Mouse (Mus musculus): ENCODE results near the gene Arl2bp. TPM values are rescaled to one million over a fixed set of nuclear protein-coding genes. Genes with fewer than 3 reads are reported as not detected.

The Arl2bp gene
- polyA plus RNA-seq (2016; fragmentation: Nextera tagmentation; extraction: Ambion mirVana), result 225 and 236 TPM in 2 replicates

DNA sequence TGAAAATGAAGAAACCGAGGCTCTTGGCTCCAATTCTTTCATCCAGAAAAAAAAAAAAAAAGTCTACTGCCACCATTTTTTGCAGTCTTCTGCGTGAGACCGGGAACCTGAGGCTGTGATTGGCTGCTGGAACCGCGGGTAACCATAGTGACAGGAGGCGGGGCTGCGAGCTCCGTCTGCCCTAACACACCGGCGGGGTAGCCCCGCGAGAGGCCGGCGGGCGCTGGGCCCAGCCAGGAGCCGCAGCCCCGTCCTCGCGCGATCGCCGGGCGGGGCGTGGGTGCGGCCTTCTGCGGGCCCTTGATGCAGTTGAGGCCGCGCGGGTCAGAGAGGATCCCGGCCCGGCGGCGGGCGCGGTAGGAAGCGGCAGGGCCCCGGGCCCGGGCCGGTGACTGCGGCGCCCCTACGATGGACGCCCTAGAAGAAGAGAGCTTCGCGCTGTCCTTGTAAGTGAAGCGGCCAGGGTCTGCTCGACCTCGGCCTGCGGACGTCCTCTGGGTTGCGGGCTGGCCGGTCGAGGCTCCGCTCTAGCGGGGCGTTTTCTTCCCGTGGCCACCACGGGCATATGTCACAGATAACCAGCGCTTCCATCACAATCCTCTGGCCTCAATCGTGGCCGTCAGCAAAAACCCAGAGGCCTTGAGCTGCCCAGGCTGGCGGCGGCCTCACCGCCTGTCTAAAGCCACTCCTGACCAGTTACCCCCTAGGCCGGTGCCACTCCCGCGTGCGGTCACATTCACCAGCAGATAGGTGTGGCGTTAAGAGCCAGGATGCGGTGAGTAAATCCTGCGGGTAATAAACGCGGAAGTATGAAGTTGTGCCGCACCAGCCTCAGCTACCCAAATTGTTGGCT, at the start of gene Arl2bp:
Gene Arl2bp, plus strand, starts transcription at position 145 of the 853 bp plus-strand sequence.
- H3K4me3 ChIP-seq, result peak within 1 kb of the TSS; percentile 90
- H3K27ac ChIP-seq, result peak within 1 kb of the TSS; percentile 80
- H3K36me3 ChIP-seq, result peaks cover 25% of the 10 kb centered on the region
- WGBS, result under 1% methylated on average over 74 of the region's 74 CpGs
- H3K4me2 ChIP-seq (replicated peaks), result peak within 1 kb of the TSS; percentile 67
- no peaks in the 10 kb centered on the region for H3K9me3 ChIP-seq
- H3K9ac ChIP-seq, result peak within 1 kb of the TSS; percentile 95
- no peaks in the 10 kb centered on the region for H3K27me3 ChIP-seq (replicated peaks)
- ATAC-seq (ENCODE audit: low FRiP score, low read depth), result peak; percentile 98
- H3K4me1 ChIP-seq, result peaks cover 14% of the 10 kb centered on the region

- H3K4me1 ChIP-seq, result no peaks in the 10 kb centered on the region
- no peak overlapping the region for H3K9ac ChIP-seq
- H3K4me3 ChIP-seq, result no peak overlapping the region
- H3K36me3 ChIP-seq, result peaks cover 17% of the 10 kb centered on the region
- 89% methylated on average over 1 of the region's 1 CpGs for WGBS
- H3K27ac ChIP-seq, result no peak overlapping the region
- no peaks in the 10 kb centered on the region for H3K9me3 ChIP-seq
- H3K27me3 ChIP-seq (replicated peaks), result no peaks in the 10 kb centered on the region
- no peak overlapping the region for H3K4me2 ChIP-seq (replicated peaks)
- no peak for ATAC-seq (ENCODE audit: low FRiP score, low read depth)
Measured at GRCm38 (mm10) chr8:94624885-94625284, 41.5 kb upstream of the Arl2bp start.

DNA sequence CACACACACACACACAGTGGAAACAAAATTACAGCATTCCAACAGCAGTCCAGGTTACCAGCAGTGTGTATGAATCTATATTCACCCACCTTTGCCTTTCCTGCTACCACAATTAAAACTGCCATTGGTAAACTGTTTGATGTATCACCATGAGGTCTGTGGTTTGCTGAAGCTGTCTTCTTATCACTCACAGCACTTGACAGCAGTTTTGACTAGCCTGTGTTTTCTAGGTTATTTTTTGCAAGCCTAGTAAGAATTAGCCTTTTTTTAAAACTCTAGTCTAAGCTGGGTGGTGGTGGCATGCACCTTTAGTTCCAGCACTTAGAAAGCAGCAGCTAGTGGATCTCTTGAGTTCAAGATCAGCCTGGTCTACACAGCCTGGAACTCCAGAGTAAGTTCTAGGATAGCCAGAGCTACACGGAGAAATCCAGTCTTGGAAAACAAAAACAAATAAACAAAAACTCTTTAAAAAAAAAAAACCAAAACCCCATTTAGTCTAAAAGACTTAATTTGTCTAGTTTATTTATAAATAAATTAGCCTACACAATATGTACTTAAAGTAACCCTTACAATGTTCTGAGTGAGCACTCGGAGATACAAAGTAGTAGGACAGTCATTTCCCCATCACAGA, 32.7 kb upstream of the Arl2bp start:
- Histone ChIP-seq H3K27ac (no peak overlapping the region), H3K4me2 (replicated peaks) (no peak overlapping the region), H3K9me3 (no peaks in the 10 kb centered on the region), H3K4me1 (no peaks in the 10 kb centered on the region), H3K36me3 (peaks cover 67% of the 10 kb centered on the region), H3K9ac (no peak overlapping the region), H3K4me3 (no peak overlapping the region), H3K27me3 (replicated peaks) (no peaks in the 10 kb centered on the region)
- WGBS, result 86% methylated on average over 2 of the region's 2 CpGs
- ATAC-seq (ENCODE audit: low FRiP score, low read depth), result no peak

GRCm38 (mm10) chr8:94634211-94634610, 32.2 kb upstream of the Arl2bp start:
- no peak overlapping the region for H3K4me3 ChIP-seq
- no peaks in the 10 kb centered on the region for H3K4me1 ChIP-seq
- H3K9me3 ChIP-seq, result no peaks in the 10 kb centered on the region
- no peaks in the 10 kb centered on the region for H3K27me3 ChIP-seq (replicated peaks)
- no peak overlapping the region for H3K27ac ChIP-seq
- no peak overlapping the region for H3K9ac ChIP-seq
- H3K36me3 ChIP-seq, result peaks cover 69% of the 10 kb centered on the region
- no peak overlapping the region for H3K4me2 ChIP-seq (replicated peaks)
- no peak for ATAC-seq (ENCODE audit: low FRiP score, low read depth)

DNA sequence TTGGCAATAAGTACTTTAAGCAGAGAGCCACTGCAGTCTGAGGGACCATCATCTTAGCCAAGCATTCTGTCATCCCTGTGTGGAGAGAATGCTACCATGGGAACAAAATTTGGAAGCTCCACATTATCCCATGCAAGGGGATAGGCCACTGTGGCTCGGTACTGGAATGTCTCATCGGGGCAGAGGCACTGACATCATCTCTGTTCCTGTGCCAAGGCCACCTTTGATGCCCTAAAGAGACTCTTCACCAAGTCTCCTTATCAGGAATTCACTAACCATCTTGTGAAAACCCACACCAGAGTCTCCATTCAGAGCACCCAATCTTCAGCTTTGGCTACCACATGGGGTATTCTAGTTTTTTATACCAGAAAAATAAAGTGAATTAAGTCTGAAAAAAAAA, 25.2 kb upstream of the Arl2bp start:
- no peak for ATAC-seq (ENCODE audit: low FRiP score, low read depth)
- no peaks in the 10 kb centered on the region for H3K4me1 ChIP-seq

DNA sequence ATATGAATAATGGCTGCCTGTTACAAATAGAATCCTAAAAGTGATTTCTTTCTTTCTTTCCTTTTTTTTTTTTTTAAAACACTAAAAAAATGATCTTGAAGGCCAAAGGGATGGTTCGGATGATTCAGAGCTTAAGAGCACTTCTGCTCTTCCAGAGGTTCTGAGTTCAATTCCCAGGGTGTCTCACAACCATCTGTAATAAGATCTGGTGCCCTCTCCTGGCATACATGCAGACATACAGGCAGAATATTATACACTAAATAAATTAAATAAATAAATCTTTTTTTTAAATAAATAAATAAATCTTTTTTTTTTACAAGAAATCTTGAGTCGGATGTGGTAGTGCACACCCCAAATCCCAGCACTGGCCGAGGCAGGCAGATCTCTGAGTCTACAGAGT, 24.5 kb upstream of the Arl2bp start:
- H3K27ac ChIP-seq, result no peak overlapping the region
- no peak overlapping the region for H3K4me2 ChIP-seq (replicated peaks)
- H3K36me3 ChIP-seq, result peaks cover 75% of the 10 kb centered on the region
- no peaks in the 10 kb centered on the region for H3K27me3 ChIP-seq (replicated peaks)
- WGBS, result 93% methylated on average over 3 of the region's 3 CpGs
- H3K9me3 ChIP-seq, result no peaks in the 10 kb centered on the region
- no peak overlapping the region for H3K9ac ChIP-seq
- H3K4me1 ChIP-seq, result no peaks in the 10 kb centered on the region
- H3K4me3 ChIP-seq, result no peak overlapping the region
- ATAC-seq (ENCODE audit: low FRiP score, low read depth), result no peak

More for the DNA sequence above, 25.2 kb upstream of the Arl2bp start:
- Histone ChIP-seq H3K36me3 (peaks cover 74% of the 10 kb centered on the region), H3K9ac (no peak overlapping the region), H3K4me2 (replicated peaks) (no peak overlapping the region), H3K27me3 (replicated peaks) (no peaks in the 10 kb centered on the region), H3K27ac (no peak overlapping the region), H3K4me3 (no peak overlapping the region), H3K9me3 (no peaks in the 10 kb centered on the region)
- WGBS, result 95% methylated on average over 2 of the region's 2 CpGs

- WGBS, result 59% methylated on average over 1 of the region's 1 CpGs
- ATAC-seq (ENCODE audit: low FRiP score, low read depth), result no peak
- no peaks in the 10 kb centered on the region for H3K9me3 ChIP-seq
- H3K36me3 ChIP-seq, result peaks cover 60% of the 10 kb centered on the region
- no peak overlapping the region for H3K4me2 ChIP-seq (replicated peaks)
- no peaks in the 10 kb centered on the region for H3K27me3 ChIP-seq (replicated peaks)
- no peak overlapping the region for H3K27ac ChIP-seq
- no peak overlapping the region for H3K9ac ChIP-seq
- no peaks in the 10 kb centered on the region for H3K4me1 ChIP-seq
- H3K4me3 ChIP-seq, result no peak overlapping the region
Measured at GRCm38 (mm10) chr8:94645202-94645601, 21.2 kb upstream of the Arl2bp start.

DNA sequence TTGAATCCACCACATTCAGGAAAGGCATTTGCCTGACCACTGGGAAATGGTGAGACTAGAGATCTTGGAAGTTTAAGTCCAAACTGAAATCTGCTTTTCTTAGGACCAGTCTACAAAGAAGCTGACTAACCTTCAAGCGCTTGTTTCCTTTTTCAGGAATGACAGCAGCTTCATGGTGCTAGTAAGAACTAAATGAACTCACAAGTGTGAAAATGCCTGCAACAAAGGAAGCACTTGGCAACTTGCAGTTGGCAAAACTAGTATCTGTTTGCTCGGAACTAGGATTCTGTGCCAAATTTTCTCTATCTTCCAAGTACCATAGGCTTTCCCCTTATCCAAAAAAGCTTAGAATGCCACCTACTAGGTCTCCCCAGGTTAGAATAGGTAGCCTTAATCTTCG, 20.2 kb upstream of the Arl2bp start:
- ATAC-seq (ENCODE audit: low FRiP score, low read depth), result no peak
- Histone ChIP-seq H3K27ac (no peak overlapping the region), H3K9ac (no peak overlapping the region), H3K36me3 (peaks cover 54% of the 10 kb centered on the region), H3K9me3 (no peaks in the 10 kb centered on the region), H3K4me1 (no peaks in the 10 kb centered on the region), H3K4me3 (no peak overlapping the region), H3K27me3 (replicated peaks) (no peaks in the 10 kb centered on the region), H3K4me2 (replicated peaks) (no peak overlapping the region)
- WGBS, result 95% methylated on average over 3 of the region's 3 CpGs

DNA sequence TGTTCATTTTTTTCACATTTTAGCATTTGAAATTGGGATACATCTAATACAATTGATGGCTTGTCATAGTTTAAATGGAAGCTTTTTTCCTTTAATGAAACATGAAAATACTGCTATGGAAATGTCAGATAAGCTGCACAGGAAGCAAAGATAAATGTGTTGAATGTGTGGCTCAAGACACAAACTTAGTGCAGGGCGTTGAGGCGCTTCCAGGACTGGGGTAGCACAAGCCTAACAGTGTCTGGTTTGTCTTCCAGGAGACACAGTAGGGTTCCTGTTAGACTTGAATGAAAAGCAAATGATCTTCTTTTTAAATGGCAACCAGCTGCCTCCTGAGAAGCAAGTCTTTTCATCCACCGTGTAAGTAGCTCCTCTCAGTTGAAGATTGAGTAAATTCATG, 16.9 kb upstream of the Arl2bp start:
- Histone ChIP-seq H3K4me2 (replicated peaks) (no peak overlapping the region), H3K9ac (no peak overlapping the region), H3K27ac (no peak overlapping the region), H3K9me3 (no peaks in the 10 kb centered on the region), H3K27me3 (replicated peaks) (no peaks in the 10 kb centered on the region), H3K4me1 (no peaks in the 10 kb centered on the region), H3K36me3 (peaks cover 62% of the 10 kb centered on the region), H3K4me3 (no peak overlapping the region)
- no peak for ATAC-seq (ENCODE audit: low FRiP score, low read depth)
- WGBS, result 46% methylated on average over 3 of the region's 3 CpGs

- Histone ChIP-seq H3K36me3 (peaks cover 60% of the 10 kb centered on the region), H3K27me3 (replicated peaks) (no peaks in the 10 kb centered on the region), H3K4me2 (replicated peaks) (no peak overlapping the region), H3K4me1 (no peaks in the 10 kb centered on the region), H3K27ac (no peak overlapping the region), H3K9me3 (no peaks in the 10 kb centered on the region), H3K9ac (no peak overlapping the region), H3K4me3 (no peak overlapping the region)
- WGBS, result 95% methylated on average over 3 of the region's 3 CpGs
- no peak for ATAC-seq (ENCODE audit: low FRiP score, low read depth)
Measured at GRCm38 (mm10) chr8:94652951-94653350, 13.4 kb upstream of the Arl2bp start.

- no peak for ATAC-seq (ENCODE audit: low FRiP score, low read depth)
- peaks cover 60% of the 10 kb centered on the region for H3K36me3 ChIP-seq
Measured at GRCm38 (mm10) chr8:94654994-94655393, 11.4 kb upstream of the Arl2bp start.

DNA sequence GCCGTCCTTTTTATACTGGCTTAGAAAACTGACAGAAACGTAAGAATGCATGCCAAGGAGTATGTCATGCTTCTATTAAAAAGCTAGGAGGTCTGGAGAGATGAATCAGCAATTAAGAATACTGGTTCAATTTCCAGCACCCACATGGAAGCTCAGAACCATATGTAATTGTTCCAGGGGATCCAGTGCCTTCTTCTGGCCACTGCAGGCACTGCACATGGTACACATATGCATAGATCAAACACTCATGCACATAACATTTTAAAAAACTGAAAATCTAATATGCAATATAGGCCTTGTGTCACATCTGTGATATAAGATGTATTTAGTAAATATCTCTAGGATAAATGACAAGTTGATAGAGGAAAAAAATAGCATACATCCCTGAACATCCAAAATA, 8.4 kb upstream of the Arl2bp start:
- Histone ChIP-seq H3K27ac (no peak overlapping the region), H3K4me1 (no peaks in the 10 kb centered on the region), H3K9ac (no peak overlapping the region), H3K27me3 (replicated peaks) (no peaks in the 10 kb centered on the region), H3K9me3 (no peaks in the 10 kb centered on the region), H3K36me3 (peaks cover 49% of the 10 kb centered on the region), H3K4me3 (no peak overlapping the region), H3K4me2 (replicated peaks) (no peak overlapping the region)
- ATAC-seq (ENCODE audit: low FRiP score, low read depth), result no peak
- 96% methylated on average over 2 of the region's 2 CpGs for WGBS

More at GRCm38 (mm10) chr8:94654994-94655393, 11.4 kb upstream of the Arl2bp start:
- Histone ChIP-seq H3K4me2 (replicated peaks) (no peak overlapping the region), H3K4me1 (no peaks in the 10 kb centered on the region), H3K9me3 (no peaks in the 10 kb centered on the region), H3K9ac (no peak overlapping the region), H3K4me3 (no peak overlapping the region), H3K27me3 (replicated peaks) (no peaks in the 10 kb centered on the region), H3K27ac (no peak overlapping the region)
